Mouse (Mus musculus): ENCODE results near the gene Tesc.

- no peak for TF ChIP-seq CTCF (IDR thresholded peaks at IDR 0.05; ENCODE audit: low read depth, low read length)
- TF ChIP-seq POLR2A (IDR thresholded peaks at IDR 0.05; ENCODE audit: borderline replicate concordance, low read depth, low read length), result no peak
Observed at GRCm38 (mm10) chr5:118034632-118035031, 7.1 kb downstream of the Tesc start.
